Mouse (Mus musculus) CD4-positive helper T cell, adult 2 months (primary cell): ENCODE data around the gene Prune1.

Source experiments
- DNase-seq: peaks from one replicate; pipeline ENCODE4 v3.0.0-alpha.2; 2012; ENCODE audit warnings: low read depth, missing footprints, low spot score

The Prune1 gene

DNA sequence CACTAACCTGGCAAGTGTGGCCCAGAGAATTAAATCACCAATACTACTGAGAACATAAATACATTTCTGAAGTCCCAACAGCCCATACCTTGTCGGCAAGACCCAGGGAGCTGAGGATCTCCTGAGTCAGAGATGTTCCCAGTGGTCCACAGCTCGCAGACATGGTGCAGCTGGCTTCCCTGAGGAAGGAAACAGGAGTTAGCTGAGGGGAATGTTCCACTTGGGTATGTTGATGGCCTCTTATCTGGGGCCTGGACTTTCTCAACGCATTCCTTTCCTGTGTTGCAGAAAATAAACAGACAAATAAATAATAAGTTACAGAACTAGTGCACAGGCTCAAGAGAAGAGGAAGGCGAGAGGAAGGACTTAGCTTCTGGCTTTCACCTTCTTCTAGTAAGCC is 24.4 kb upstream of the Prune1 start:
- no peak for DNase-seq

DNA sequence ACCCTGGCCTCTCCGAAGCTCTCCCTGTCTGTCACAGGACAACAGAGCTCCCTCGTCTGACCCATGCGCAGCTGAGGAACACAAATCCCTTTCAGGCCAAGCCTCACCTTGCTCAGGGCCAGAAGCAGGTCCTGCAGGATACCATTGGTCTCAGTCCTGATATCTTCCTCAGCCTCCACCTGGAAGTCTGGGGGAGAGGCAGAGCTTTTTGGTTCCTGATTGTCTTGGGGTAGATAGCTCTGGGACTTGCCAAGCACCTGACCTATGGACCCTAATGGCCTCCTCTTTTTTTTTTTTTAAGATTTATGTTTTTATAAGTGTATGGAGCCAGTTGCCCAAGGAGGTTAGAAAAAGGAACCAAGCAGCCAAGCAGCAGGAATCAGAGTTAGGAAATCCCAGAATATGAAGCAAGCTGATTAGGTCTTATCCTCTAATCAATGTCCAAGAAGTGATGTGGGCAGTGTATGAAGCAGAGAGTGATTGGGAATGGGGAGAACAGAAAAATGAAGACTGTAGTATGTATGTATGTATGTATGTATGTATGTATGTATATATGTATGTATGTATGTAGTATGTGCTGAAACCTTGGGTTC is 19.4 kb upstream of the Prune1 start:
- DNase-seq = no peak

DNA sequence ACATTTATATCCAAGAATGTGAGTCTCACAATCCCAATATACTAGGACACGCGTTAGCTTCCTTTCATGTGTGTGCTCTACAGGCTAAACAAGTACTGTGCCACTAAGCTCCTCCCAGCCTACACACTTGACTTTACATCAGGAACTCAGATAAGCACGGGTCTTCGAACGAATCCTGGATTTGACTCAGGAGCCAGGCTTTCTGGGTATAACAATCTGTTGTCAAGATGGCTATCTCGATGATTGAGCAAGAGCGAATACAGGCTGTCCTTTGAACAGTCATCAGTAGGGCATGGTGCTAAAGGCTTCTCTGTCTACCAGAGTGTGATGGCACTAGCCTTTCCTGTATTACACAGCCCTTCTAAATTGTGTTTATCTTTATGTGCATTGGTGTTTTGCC is 16.1 kb upstream of the Prune1 start:
- DNase-seq = no peak

DNA sequence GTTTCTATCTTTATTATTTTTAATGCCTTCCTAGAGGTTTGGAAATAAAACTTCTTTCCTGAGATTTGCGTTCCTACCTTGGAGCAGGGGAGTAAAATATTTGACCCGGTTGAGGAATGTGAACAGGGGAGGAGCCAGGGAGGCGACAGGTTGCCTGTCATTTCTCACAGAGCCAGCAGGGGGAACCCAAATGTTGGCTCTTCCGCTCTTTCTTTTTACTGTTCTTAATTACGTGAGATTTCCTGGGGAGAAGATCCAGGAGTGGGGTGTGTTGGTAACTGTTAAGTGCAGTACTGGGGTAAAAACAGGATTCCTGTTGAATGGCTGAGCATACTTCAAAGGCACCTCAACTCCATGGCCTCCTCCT is 14.2 kb upstream of the Prune1 start:
- peak; percentile 61 for DNase-seq

DNA sequence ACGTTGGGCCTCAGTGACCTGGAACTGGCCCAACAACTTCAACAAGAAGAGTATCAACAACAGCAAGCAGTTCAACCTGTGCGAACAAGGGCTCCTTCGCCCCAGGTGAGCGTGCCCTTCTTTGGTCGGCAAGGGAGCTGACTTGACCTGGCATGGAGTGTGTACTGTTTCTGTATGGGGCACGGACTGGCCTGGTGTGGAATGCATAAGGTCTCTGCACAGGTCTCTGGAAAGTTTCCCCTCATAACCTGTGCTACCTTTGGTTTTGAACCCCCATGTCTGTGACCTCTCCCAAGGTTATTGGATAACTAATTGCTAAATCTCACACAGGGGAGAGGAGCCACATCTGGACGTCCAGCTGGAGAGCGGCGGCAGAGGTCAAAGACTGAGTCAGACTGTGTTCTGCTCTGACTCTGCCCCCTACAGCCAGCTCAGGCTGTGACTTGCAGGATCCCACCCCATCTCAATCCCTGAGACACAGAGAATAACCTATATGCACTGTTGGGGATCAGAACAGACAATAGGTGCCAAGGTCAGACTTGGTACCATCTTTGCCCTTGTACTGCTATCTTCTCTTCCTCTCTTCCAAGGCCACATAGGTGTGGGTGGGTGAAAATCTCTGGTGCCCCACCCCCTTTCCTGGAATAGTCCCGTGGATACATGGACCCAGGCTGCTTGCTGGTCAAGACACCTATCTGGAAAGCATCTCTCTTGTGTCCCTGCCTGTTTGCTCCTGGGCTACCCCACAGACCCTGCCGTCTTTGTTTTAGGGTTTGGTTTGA is 13.6 kb upstream of the Prune1 start:
- no peak for DNase-seq

DNA sequence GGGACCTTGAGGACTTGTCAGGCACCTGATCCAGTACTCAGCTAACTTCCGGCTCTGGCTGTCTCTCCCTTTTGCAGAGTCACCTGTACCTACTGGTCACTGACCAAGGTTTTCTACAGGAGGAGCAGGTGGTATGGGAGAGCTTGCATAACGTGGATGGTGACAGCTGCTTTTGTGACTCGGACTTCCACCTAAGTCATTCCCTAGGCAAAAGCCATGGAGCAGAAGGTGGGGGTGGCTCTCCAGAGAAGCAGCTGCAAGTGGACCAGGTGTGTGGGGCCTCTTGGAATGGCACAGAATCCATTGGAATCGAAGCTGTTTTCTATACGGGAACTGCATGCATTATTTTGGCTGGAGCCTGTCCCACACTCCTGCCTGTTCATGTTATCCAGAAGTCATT is 12.8 kb upstream of the Prune1 start:
- no peak for DNase-seq

DNA sequence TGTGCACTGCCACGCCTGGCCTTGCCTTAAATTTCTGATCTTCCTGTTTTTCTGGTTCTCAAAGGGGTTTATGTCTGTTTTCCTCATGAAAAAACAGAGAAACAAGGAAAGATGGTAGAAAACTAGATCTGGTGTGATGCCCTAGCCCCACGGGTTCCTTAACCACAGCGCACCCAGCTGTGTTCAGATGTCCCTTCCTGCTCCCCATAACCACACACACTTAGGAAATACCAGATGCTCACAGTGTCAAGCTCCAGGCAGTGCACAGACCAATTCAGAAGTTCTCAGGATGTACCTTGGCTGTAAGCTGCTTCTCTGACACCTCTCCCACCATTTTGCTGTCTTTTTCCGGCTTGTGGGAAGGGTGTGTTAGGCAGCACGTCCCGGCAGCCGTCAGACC is 12.4 kb upstream of the Prune1 start:
- no peak for DNase-seq

DNA sequence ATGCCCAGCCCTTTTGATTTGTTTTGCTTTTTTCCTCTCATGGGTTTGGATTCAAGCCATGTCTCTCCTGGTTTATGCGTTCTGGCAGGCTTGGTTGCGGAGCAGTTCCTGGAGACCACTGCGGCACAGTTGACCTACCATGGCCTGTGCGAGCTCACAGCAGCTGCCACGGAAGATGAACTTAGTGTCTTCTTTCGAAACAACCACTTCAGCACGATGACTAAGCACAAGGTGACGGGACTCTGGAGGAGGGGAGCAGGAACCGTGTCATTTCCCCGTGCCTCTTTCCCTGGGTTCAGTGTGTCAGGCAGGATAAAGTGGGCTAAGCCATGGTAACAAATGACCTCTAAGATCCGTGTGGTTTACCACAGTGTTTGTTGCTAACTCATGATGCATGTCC is 11.7 kb upstream of the Prune1 start:
- DNase-seq = no peak

DNA sequence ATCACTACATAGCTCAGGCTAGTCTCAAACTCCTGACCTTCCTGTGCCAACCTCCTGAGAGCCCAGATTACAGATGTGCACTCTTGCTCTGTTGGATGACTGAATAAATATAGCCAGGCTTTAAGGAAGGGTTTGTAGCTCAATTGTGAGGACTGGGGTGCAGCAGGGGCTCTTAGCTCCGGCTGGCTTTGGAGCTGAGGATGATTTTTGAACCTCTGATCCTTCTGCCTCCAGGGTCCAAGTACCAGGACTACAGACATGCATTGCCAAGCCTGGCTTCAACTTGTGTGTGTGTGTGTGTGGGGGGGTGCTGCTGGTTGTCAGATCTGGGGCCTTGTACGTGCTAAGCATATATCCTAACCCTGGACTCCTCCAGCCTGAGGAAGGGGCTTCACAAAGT is 11.0 kb upstream of the Prune1 start:
- DNase-seq = no peak

DNA sequence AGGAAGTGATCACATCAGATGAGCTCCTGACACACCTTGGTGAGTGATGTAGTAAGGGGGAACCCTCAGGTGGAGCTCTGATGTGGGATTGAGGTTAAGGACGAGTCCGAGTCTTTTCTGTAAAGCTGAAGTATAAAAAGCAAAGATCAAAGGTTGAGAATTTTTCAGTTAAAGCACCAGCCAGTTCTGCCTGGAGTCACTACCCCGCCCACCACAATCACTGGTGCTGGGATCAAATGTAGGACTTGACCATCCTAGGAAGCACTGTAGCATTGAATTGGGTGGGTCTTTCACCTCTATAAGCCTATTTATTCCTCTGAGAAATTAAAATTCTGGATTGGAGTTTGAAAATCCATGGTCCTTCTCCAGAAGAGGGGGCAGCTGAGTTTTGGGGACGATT is 9.2 kb upstream of the Prune1 start:
- DNase-seq = no peak

DNA sequence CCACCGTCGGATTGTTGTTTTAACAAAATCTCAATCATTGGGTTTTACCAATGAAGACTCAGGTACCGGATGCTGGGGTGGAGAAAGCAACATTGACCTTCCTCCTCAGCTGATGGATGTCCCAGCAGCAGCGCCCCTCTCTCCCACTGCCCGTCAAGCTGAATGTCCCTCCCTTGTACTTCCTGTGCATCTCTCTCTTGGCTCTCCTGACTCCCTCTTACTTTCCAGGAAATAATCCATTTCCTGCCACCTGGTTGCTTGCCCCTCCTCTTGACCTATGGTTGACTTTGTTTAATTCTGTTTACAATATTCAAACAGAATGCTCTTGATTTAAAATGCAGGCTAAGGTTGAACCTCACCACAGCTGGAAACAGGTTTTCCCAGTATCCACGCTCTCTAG is 8.3 kb upstream of the Prune1 start:
- DNase-seq = no peak

DNA sequence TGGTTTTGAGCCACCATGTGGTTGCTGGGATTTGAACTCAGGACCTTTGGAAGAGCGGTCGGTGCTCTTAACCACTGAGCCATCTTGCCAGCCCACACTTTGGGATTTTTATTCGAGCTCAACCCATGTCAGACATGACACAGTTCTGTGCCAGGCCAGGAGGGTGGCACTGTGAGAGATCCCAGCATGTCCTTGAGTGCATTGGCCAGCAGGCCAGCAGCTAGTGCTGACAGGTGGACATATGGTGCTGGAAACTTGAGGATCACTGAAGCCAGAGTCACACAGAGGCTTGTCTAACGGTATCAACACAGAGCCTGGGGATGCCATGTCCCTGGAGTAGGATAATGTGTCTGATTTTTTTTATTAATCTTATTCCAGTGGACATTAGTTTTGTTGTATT is 7.5 kb upstream of the Prune1 start:
- DNase-seq = no peak

DNA sequence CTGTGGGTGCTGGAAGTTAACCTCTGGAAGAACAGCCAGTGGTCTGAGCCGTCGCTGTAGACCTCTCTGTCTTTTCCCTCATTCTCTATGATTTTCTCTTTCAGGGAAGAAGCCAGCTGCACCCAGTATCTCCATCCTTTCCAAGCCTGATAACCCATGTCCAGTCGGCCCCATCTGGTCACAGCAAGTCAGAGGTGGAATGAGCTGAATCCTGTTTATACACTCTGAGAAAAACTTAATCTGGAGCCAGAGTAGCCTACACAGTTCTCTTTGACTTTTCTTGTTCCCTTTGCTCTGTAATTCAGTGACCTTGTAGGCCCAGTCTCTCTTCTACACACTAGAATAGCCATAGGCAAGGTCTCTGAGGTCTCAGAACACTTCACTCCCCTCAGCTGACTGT is 5.7 kb upstream of the Prune1 start:
- DNase-seq = no peak

DNA sequence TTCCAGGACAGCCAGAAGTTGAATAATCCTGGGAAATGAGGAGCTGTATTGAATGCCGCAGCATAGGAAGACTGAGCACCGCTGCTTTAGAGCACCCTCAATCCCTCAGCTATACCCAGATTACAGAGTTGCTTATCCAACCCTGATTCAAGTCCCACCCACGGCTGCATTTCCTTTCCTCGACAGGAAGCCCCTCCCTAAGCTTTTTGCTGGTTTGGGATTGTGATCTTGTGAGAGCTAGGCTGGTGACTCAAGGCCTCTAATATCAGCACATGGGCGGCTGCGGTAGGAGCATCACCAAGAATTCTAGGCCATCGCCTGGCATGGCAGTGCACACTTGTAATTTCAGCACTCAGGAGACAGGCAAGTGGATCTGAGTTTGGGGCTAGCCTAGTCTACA is 4.6 kb upstream of the Prune1 start:
- no peak for DNase-seq

DNA sequence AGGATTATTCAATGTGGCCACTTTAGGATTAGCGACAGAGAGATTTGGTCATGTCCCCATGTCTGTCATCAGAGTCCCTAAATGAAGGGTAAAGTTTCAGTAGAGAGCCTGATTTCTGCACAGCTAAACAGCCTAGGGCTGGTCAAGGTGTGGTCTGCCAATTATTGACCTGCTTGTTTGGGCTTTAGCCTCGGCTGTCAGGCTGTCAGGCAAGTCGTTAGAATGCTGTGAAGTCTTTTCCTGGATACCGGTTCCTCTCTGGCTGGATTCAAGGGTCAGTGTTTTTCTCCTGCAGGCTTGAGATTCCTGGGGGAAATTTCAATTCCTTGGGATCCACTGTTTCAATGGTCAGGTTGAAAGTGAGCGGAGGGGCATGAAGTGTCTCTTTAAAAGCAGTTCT is 4.1 kb upstream of the Prune1 start:
- no peak for DNase-seq

DNA sequence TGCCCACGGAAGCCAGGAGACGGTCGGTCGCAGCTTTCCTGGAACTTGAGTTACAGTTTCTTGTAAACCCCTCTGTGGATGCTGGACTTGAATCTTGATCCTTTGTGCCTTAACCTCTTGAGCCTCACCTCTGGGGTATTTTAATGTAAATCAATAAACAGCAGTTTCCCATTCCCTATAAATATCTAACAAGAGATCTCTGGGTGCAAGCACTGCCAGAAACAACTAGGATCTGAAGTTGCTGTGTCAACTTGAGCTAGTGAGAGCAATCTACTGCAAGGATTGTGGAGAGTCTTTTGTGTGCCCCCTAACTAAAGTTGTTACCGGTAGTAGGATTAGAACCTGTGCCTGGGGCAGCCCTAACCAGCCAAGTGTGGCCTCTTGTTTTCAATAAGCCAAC is 3.5 kb upstream of the Prune1 start:
- DNase-seq = no peak

DNA sequence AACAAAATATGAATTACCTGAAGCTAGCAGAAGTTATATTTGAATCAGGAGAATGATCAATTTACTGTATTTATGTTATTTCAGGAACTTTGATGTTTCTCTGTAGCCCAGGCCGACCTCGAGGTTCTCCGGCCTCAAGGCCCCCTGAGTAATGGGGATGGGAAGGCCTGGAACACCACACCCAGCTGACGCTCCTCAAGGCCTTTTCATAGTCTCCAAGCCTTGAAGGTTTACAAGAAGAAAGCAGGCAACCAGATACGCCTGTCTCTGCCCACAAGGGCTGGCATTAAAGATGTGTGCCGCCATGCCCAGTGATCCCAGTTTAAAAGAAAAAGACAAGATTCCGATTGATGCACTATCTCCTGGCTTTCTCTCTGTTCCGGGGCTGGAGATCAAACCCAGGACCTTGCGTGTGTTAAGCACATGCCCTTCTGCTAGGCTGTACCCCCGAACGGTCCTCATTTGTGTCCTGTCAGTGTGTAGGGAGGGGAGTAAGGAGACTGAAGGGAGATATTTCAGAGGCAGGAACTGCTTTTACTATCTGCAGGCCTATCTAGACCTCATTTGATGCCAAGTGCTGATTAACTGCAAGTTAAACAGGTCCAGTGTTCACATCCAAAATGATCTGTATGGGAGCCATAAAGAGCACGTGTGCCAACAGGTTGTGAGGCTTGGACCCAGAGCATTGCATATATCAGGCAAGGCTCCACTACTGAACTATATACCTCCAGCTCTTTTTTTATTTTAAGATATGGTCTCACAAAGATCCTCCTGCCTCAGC is 2.8 kb upstream of the Prune1 start:
- DNase-seq = no peak

DNA sequence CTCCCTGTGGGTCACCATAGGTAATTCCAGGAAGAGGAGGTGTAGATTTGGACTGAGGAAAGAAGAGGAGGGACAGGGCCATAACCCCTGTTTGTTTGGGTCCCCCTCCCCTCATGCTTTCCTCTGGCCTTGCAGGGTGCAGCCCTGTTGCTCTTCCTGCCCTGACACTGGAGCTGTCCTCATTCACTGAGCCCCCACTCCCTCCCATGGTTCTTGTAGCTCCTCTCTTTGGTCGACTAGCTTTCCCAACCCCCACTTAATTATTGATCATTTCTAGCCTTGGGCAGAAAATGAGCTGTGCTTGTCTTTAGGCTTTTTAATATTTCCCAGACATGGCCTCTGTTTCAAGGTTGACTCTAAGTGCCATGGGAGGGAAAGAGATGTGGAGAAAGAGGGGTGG is 2.2 kb upstream of the Prune1 start:
- no peak for DNase-seq

DNA sequence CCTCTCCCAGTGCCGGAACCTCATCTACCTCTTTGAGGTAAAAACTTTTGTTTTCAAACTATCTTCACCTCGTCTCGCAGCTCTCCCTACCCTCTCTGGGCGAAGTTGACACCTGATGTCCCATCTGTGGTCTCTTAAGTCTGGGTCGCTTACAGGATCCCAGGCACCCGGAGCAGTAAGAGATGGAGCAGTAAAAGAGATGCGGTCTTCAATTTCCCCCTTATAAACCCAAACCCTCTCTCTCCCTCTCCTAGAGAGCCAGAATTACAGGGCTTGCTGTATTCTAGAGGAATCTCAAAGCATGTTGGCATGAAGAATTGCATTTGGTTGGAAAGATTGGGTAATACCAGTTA is 1.7 kb upstream of the Prune1 start:
- no peak for DNase-seq

DNA sequence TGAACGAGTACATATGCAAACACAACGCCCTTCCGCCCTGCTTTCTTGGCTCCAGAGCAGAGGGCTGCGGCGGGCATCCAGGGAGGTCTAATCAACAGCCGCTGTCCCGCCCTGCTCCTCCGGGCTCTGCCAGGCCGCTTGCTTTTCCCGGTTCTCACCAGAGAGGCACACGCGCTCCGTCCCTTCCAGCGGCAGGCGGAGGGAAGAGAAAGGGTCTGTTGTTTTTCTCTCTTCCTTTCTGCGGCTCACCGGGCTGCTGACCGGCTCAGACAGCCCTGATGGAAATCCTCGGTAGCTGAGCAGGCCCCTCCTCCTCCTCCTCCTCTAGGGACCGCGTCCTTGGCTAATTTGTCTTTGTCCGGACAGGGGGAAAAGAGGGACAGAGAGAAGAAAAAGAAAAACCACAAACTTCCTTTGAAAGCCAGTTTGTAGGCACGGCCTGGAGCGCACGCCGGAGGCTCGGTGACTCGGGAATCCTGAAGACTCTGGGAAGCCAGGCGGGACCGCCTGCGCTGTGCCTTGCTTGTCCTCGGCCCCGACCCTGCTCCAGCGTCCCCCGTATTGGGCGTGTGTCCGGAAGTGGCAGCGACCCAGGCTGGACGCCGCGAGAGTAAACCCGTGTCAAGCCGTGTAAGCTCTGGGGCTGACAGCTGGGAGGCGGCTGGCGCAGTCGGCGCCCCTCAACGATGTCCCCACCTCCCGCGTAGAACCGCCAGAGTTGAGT is 1.2 kb upstream of the Prune1 start:
- peak; percentile 53 for DNase-seq

DNA sequence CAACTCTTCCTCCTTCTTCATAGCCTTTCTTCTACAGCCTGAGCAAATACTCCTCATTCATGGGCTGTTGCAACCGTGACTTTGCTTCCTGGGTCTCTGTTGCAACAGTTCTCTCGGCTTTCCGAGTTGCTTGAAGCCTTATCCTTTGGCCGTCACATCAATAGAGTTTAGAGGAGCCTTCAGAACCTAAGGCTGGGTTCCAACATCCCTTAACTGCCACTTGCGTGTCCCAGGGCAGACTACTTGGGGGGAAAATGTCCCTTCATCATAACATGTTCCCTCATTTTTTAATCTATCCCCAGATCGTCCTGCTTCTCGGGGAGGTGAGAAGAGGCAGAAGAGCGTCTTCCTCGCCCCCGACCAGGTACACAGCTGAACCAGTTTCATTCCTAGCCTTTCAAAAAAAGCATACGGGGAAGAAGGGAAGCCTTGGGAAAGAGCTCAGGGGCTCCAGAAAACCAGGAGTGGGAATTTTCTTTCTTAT is 547 bp upstream of the Prune1 start:
- peak; percentile 54 for DNase-seq

DNA sequence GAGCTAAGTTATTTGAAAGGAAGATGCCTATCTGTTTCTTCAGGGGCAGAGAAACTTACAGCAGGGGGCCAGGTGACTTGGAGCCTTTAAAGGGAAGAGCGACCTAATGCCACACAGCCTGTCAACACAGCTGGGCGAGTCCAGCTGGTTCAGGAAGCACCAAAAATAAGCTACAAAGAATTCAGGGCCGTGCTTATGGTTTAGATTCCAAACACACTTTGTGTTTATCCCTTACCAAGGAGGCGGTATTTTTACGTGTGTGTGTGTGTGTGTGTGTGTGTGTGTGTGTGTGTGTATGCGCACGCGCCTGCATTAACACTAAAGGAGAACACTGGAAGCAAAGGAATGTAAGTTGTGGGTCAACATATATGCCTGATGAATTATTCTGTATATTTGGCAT is 1.1 kb downstream of the Prune1 start:
- DNase-seq = peak; percentile 54
